Mouse (Mus musculus): ENCODE data around the gene Btbd1.
A peak's percentile ranks its signal among the peaks of the same experiment; 100 is the strongest.

The Btbd1 gene

GRCm38 (mm10) chr7:81829379-81829894, at the start of gene Btbd1:
Gene Btbd1, minus strand, starts transcription at chr7:81829431.
- peak; percentile 83 for DNase-seq (ENCODE audit: low spot score)

DNA sequence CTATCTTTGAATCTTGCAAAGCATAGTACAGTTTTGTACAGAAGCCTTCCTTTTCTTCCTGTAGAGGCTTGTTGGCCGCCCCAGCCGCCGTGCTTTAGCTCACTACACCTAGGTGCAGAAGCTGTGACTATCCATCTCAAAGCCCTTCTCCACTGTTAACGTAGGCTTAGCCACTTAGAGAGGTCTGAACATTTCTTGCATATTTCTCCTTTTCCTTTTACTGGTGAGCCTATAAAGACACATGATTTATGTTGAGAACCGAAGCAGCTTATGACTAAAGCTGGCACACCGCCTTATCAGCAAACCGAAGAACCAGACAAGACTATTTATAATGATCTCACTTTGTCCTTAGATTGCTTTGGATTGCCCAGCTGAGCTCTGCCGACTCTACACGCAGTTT, 46.1 kb upstream of the Btbd1 start:
- no peak for DNase-seq (ENCODE audit: low spot score)

- DNase-seq (ENCODE audit: low spot score) = no peak
Measured at GRCm38 (mm10) chr7:81874636-81875035, 45.4 kb upstream of the Btbd1 start.

DNA sequence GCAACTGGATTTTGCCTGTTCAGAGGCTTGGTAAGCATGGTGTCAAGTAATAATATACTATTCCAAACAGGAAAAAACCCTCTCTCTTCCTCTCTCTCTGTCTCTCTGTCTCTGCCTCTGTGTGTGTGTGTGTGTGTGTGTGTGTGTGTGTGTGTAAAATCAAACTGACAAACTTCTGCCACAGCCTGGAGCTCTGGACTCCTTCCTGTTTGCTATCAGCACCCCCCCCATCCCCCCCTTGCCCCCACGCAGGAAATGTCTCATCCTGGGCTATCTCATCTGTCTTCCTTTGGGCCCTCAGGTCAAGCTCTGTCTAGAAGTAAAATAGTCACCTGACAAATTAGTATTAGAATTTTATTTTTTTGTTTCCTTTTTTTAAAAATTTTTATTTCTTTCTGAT, 44.6 kb upstream of the Btbd1 start:
- no peak for DNase-seq (ENCODE audit: low spot score)

DNA sequence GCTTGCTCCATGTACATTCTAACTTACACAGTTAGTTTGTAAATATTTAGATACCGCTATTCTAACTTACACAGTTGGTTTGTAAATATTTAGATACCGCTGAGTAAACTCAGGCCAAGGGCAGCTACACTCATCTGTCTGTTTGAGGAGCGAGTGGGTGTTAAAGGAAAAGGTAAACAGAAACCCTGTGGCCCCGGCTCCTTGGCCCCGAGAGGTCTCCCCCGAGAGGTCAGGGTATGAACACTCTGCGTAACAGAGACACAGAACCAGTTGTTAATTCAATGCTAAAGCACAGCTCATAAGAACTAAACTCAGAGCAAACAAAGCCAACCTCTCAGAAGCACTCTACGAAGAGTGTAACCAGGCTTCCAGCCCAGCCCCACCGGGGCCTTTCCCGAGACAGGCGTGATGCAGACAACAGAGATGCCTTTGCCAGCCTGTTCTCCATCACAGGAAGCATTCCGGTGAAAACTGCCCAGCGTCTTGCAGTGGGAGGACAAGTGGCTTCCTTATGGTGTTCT, 43.3 kb upstream of the Btbd1 start:
- no peak for DNase-seq (ENCODE audit: low spot score)

DNA sequence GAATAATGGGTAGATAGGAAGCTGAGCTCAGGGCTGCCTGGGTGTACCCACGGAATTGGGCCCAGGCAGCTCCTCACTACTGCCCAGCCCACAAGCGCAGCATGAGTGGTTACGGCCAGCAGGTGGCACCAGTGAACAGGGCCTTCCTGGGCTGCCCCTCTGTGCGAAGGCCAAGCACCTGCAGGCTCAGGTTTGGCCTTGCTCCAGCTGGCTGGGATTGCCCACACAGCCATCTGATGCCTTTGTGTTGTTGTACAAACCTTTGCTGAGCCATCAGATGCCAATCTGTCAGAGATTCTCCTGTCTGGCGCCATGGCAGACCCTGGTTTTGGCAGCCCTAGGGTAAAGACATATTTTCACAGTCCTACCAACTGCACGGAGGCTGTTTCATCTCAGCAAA, 38.9 kb upstream of the Btbd1 start:
- DNase-seq (ENCODE audit: low spot score) = peak; percentile 73

GRCm38 (mm10) chr7:81867231-81867930, 38.1 kb upstream of the Btbd1 start:
- no peak for DNase-seq (ENCODE audit: low spot score)

DNA sequence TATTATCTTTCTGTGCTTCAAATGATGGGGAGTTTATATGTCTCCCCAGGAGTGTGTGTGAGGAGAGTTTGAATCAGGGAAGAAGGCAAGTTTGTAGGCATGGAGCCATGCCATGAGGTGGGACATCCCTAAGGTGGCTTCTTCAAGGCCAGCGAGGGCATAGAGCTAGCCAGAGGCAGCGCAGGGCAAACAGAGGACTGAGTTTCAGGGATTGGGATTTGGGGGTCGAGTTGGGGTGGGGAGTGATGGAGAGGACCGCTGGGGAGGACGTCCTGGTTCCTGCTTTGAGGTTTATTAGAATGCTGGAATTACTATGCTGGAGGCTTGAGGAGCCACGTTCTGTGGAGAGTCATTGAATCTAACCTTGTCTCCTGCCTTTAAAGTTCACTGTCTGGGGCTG, 36.7 kb upstream of the Btbd1 start:
- DNase-seq (ENCODE audit: low spot score) = no peak

DNA sequence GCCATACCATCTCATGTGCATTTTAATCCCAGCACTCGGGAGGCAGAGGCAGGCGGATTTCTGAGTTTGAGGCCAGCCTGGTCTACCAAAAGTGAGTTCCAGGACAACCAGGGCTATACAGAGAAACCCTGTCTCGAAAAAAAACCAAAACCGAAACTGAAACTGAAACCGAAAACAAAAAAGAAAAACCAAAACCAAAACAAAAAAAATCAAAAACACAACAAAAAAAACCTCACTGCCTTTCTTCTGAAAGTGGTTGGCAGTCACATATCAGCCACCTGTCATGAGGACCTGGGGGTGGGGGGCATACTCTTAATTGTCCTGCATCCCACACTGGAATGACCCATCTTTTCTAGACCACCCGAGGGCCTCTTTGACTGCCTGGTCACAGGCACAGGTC, 35.3 kb upstream of the Btbd1 start:
- DNase-seq (ENCODE audit: low spot score) = no peak

GRCm38 (mm10) chr7:81862587-81863583, 33.7 kb upstream of the Btbd1 start:
- no peak for DNase-seq (ENCODE audit: low spot score)

GRCm38 (mm10) chr7:81861921-81862320, 32.7 kb upstream of the Btbd1 start:
- DNase-seq (ENCODE audit: low spot score) = no peak

GRCm38 (mm10) chr7:81861461-81861860, 32.2 kb upstream of the Btbd1 start:
- DNase-seq (ENCODE audit: low spot score) = no peak

- DNase-seq (ENCODE audit: low spot score) = no peak
Measured at GRCm38 (mm10) chr7:81860996-81861395, 31.8 kb upstream of the Btbd1 start.

- peak; percentile 67 for DNase-seq (ENCODE audit: low spot score)
Measured at GRCm38 (mm10) chr7:81860071-81860470, 30.8 kb upstream of the Btbd1 start.

DNA sequence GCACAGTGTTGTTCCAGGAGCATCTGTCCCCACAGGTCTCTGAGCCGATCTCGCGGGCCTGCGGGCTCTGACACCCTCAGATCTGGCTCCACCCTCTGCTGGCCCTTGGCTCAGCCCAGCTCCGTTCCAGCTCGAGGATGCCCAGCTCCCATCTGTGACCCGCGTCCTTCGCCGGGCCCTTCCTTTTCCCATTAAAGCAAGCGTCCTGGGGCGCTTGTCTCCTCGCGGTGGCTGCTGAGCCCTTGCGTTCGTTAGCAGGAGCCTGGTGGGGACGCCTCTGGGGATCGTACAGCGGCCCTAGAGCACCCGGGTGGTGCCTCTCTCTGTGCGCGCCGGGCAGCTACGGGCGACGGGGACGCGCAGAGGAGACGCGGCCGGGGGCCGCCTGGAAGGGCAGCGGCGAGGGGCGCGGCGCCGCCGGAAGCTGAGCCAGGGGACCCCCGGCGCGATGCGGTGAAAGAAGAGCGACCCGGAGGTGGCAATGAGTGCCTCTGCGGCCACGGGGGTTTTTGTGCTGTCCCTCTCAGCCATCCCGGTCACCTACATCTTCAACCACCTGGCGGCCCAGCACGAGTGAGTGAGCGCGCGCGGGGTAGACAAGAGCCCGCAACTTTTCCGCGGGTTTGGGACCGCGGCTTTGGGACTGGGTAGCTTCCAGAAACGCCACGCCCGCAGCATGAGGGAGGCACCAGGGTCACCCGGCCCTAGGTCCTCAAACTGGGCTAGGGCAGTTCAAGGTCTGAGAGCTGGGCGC, 29.9 kb upstream of the Btbd1 start, which contains the start of gene Tm6sf1:
Gene Tm6sf1, plus strand, starts transcription at position 34 of the 754 bp plus-strand sequence.
- DNase-seq (ENCODE audit: low spot score) = no peak

GRCm38 (mm10) chr7:81858236-81858635, 29.0 kb upstream of the Btbd1 start:
- DNase-seq (ENCODE audit: low spot score) = no peak

DNA sequence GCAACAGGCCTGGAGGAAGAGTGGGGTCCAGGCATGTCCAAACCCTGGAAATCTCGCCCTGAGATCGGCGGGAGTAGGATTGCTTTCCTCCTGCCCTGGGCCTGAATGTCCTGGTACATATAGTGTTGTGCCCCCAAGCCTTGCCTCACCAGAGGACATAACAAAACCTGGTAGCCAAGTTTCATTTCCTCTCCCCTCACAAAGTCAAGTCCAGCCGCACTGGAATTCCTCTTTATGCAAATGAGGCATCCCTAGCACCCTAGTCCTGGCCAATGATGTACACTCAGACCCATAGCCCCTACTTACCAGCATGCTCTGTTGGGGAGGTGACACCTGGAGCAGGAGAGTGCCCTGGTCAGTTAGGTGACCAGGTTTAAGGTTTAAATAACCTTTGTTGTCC, 27.0 kb upstream of the Btbd1 start:
- no peak for DNase-seq (ENCODE audit: low spot score)

DNA sequence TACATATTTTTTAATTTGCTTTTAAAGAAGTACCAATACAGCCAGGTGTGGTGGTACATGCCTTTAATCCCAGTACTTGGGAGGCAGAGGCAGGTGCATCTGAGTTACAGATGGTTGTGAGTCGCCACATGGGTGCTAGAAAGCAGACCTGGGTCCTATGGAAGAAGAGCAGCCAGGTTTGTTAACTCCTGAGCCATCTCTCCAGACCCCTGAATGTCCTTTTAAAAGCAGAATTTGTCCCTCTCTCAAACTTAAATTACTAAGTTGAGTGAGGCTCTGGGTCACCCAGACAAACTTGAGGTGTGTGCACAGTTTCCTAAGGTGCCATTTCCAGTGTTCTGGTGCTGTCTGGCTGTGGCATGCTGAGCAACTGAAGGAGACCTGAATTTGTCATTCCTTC, 26.5 kb upstream of the Btbd1 start, which contains the start of gene Gm10160:
Gene Gm10160, minus strand, starts transcription at position 101 of the 400 bp plus-strand sequence.
- no peak for DNase-seq (ENCODE audit: low spot score)

GRCm38 (mm10) chr7:81854568-81855307, 25.5 kb upstream of the Btbd1 start:
- DNase-seq (ENCODE audit: low spot score) = no peak

DNA sequence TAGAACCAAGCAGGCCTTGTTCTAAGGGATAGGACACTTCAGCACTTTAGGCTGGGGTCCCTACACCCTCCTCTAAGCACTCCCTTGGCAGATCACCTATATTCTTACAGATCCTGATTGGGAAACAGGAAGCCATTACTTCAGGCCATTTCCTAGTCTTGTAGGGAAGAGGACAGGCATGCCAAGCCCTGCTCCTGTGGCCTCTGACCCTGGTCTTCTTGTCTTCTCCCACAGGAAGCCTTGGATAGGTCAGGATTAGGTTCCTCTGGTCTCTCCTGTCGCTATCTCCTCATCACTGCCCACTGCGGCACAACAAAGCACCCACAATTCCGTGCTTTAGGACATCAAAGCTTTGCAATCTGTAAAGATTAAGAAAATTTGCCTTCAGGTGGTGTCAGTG, 22.5 kb upstream of the Btbd1 start:
- no peak for DNase-seq (ENCODE audit: low spot score)

DNA sequence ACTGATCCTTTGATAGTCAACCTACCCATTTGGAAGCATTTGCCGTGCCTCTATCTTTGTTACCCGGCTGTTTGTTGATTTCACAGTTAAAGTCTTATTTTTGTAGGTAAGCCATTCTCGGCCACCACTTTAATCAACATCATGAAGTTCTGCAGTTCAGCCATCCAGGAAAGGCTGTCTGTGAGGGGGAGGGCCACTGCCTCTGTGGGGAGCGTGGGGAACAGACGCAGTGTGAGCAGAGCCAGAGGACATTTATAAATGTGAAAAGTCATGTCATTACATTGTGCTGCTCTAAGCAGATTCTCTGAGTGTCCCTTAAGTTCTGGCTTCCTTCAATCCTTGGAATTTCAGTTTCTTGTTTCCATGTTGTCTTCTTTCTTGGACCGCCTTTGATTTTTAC, 20.9 kb upstream of the Btbd1 start:
- no peak for DNase-seq (ENCODE audit: low spot score)
